25 mouse cellular contexts compared by ENCODE assay signal in the genomic region with DNA sequence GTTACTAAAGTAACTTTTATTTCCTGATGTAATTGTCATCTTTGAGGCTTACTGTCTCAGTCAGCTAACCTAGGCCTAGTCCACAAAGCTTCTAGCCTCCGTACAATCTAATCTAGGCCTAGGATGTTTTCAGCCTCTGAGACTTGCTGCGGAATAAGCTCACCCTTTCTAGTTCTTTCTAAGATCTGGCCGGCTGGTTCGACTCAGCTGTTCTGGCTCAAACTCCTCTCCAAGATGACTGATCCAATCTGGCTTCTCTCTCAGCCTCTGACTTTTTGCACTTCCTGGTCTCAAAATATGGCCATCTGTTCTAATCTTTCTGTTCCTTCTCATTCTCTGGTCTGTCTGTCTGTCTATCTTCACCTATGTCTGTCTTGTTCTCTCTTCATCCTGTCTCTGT. TPM values are rescaled to one million over a fixed set of nuclear protein-coding genes. Genes with fewer than 3 reads are reported as not detected.
"Had no signal": no experiment of that assay in that cellular context is flagged by ENCODE, and none has a peak within 500 bp of the region (broad histone marks: within the 10 kb centered on the region; RNA-seq: fewer than 3 reads in every experiment).

No protein-coding gene starts in this region.

- H3K4me3 ChIP-seq: gastrocnemius, adult 2 months; heart, embryonic 12.5 days; hindbrain, embryonic 10.5 days; hindbrain, embryonic 12.5 days; intestine, embryonic 15.5 days; layer of hippocampus, adult 2 months; left cerebral cortex, adult 2 months; limb, embryonic 10.5 days; limb, embryonic 12.5 days; liver, embryonic 13.5 days; liver, embryonic 15.5 days had no signal

- H3K9ac ChIP-seq: heart, embryonic 12.5 days; hindbrain, embryonic 12.5 days; hindbrain, embryonic 14.5 days; intestine, embryonic 15.5 days; limb, embryonic 12.5 days; liver, embryonic 13.5 days; liver, embryonic 15.5 days; liver, postnatal 0 days had no signal

- H3K9me3 ChIP-seq: heart, embryonic 12.5 days; hindbrain, embryonic 10.5 days; hindbrain, embryonic 12.5 days; intestine, embryonic 15.5 days; limb, embryonic 10.5 days; limb, embryonic 12.5 days; liver, embryonic 15.5 days had no signal

- DNase-seq: gastrocnemius, adult 2 months; gastrocnemius, postnatal 10 days; gastrocnemius, postnatal 25 days; heart, postnatal 4 days; kidney, adult 18-20 months; kidney, adult 8-10 months; kidney, postnatal 25 days; liver; liver, embryonic 13.5 days; liver, postnatal 0 days had no signal

- H3K36me3 ChIP-seq: intestine, embryonic 15.5 days had no signal

- H3K27me3 ChIP-seq: heart, embryonic 12.5 days; hindbrain, embryonic 12.5 days; intestine, embryonic 15.5 days; limb, embryonic 12.5 days; liver, embryonic 13.5 days; liver, embryonic 15.5 days had no signal

- H3K4me1 ChIP-seq: hindbrain, embryonic 10.5 days; hindbrain, embryonic 12.5 days; intestine, embryonic 15.5 days; limb, embryonic 10.5 days; limb, embryonic 12.5 days had no signal

- H3K4me2 ChIP-seq: heart, embryonic 12.5 days; hindbrain, embryonic 12.5 days; hindbrain, embryonic 14.5 days; intestine, embryonic 15.5 days; limb, embryonic 12.5 days; liver, embryonic 11.5 days; liver, embryonic 13.5 days; liver, embryonic 15.5 days had no signal

- ATAC-seq: forebrain, embryonic 16.5 days; hindbrain, embryonic 16.5 days; inflammation-experienced regulatory T-cells, adult 6 months; intestine, embryonic 15.5 days; intestine, postnatal 0 days; liver, postnatal 0 days had no signal

- H3K27ac ChIP-seq: gastrocnemius, adult 2 months; hindbrain, embryonic 10.5 days; hindbrain, embryonic 12.5 days; hindbrain, embryonic 14.5 days; intestine, embryonic 15.5 days; layer of hippocampus, adult 2 months; left cerebral cortex, adult 2 months; limb, embryonic 10.5 days; limb, embryonic 12.5 days; liver, embryonic 13.5 days; liver, embryonic 15.5 days had no signal

RNA-seq across cellular contexts. Expression of a gene that starts 42.3 kb away (rescaled TPM):
- polyA plus RNA-seq: inflammation-experienced regulatory T-cells, adult 6 months had no signal
